Mouse (Mus musculus) subcutaneous adipose tissue, adult 2 months (tissue): Measurements from ENCODE around the gene Igflr1. TPM values are rescaled to one million over a fixed set of nuclear protein-coding genes. Genes with fewer than 3 reads are reported as not detected.

ENCODE experiments used
- polyA plus RNA-seq: library from polyadenylated mRNA; depleted of rRNA; stranded (reverse); fragments of >200 nt; gene quantifications from 2 replicates; pipeline ENCODE4 v1.2.3, GENCODE M21; 2012; ENCODE audit warnings: low replicate concordance; rRNA removed

The Igflr1 gene
- polyA plus RNA-seq: 3.8 and 6.8 TPM in 2 replicates

DNA sequence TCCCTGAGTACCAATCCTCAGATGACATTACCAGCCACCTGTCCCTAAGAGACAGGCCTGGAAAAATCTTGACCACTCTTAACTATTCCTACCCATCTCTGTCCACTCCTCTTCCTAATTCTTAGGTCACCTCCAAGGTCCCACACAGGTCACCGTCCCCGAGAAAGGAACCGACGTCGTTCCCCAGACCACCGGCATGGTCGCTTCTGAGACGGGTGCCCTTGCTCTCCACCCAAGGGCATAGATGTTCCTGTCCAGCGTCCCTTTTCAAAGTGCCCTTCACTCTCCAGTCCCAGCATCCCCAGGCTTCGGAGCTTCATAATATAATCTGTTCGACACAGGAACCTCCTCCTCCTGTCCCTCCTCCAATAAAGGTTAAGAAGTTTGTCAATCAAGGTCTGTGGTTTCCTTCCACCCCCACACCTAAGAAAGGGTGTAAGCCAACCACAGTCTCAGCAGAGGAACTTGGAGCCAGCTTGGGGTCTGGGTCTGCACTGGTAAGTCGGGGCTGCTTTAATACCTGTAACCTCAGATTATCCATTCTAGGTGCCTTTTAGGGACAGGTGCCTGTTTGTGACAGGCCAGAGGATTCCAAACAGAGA is at the start of gene Igflr1:
Gene Igflr1, plus strand, starts transcription at position 458 of the 602 bp plus-strand sequence.

DNA sequence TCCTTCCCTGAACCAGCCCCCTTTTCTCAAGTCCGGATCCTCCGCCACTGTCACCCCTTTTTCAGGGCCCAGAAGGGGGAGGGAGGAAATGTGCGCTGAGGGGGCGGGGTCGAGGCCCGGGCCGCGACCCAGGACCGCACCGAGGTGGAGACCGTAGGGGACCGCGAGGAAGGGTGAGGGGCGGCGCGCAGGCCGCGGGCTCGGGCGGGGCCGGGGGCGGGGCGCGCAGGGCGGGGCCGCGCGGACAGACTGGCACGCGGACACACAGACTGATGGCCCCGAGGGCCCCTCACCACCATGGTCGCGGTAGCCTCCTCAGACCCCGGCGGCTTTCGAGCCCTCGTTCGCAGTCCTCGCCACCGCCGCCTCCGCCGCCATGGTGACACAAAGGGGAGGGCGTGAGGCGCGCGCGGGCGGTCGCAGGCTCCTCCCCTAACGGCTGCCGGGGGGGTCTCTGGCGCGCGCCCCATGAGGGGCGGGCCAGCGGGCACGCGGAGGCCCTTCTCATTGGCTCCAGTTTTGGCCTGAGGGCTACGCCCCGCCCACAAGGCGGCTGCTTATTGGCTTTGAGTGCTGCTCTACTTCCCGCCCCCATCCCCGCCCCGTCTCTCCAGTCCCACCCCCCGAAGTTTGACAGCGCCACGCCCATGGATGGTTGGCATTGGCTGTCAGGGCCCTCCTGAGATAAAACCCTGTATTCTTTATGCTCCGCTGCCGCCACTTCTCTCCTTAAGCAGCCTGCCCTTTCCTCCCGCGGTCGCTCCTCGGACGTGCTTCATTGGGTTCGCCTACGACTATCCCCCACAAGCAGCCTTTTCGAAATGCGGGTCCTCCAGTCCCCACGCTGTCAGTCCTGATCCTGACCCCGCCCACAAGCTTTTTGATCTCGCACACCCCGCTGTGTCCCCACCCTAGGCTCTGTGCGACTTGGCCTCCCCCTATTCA is 30.3 kb upstream of the Igflr1 start, which contains the start of gene Arhgap33:
Gene Arhgap33, minus strand, starts transcription at position 428 of the 945 bp plus-strand sequence.

DNA sequence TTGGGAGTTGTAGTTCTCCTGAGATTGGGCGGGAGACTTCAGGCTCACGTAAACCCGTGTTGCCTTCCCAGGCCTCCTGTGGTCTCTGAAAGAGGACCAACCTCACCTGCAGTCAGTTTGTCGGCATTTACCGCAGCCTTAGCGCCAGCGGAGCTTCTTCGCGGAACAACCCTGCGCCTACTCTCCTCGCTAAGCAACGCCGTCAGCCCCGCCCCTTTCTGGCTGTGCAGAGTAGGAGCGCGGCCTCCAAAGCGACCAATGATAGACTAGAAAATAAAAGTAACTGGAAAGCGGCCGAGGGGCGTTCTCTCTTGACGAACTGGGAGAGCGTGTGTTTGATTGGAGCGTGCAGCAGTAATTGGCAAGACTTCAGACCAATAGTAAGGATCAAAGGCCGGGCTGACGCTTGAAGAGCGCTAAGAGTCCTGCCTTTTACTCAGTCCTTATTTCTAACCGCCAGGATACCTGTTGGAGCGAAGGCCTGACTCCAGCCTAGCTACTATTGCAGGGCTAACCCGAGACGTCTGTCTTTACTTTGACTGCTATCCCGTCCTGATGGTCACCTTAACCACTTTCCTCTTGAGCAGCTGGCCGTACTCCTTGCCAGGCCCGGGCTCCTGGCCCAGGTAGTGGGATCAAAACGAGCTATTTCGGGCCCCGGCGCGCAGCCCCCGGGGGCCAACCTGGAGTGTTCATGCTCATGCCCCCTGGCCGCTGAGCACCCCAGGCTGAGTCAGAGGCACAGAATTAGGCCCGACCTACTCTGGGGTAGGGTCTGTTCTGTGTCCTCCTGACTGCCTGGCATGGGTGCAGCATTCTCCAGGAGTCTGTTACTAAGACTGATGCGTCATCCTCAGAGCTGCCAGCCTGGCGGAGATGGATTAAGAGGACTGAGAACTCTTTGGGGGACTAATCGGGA is 12.9 kb upstream of the Igflr1 start, which contains the start of the genes Hspb6 and Proser3:
Gene Hspb6, plus strand, starts transcription at position 77 of the 919 bp plus-strand sequence.
Gene Proser3, minus strand, starts transcription at position 198 of the 919 bp plus-strand sequence.

DNA sequence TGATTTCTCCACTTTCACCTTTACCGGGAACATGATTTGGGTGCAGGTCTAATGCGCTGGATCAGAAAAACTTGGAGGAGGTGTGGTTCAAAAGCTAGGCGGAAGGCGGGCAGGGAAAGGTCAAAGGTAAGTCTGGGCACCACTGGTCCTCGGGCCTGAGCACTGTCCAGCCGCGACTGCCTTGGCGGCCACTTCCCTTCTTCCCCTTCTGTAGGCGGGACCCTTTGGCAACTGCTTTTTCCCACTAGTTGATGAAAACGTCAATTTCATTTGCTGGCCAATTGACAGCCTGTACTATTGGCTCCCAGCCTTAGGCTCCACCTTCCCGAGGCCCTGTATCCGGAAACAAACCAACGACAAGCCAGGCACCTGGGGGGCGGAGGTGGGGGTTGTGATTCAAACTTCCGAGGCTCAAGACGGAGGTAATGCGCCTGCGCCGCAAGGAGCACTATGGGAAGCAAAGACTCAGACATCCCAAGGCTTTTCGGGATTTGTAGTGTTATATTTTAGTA is 5.7 kb upstream of the Igflr1 start, which contains the start of gene Lin37:
Gene Lin37, minus strand, starts transcription at position 396 of the 512 bp plus-strand sequence.

DNA sequence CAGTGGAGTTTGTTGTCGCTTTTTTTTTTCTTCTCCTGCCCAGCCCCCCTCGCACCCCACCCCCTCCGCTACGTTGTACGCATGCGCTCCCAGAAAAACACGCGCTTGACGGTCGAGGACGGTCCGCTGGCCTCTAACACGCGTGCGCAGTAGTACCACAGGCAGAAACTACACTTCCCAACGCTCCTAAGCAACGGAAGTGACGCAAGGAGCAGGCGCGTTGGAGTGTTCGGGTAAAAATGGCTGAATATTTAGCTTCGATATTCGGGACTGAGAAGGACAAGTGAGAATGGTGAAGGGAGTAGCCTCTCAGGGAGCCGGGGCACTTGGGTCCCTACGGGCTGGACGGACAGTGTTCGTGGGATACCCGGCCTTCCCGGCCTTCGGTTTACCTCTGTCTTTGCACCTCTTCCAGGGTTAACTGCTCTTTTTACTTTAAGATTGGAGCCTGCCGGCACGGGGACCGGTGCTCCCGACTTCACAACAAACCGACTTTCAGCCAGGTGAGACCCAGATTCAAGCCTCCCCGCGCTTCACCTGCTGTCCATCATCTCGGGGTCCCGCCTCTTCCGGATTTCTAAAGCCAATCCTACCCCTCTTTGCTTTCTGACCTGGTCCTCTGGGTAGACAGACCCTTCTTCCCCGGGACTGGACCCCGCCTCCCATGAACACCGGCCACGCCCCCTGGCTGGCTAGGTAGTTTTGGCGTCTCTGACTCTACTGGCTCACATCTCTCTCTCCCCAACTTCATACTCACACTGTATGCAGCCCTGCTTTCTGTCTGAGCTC is 1.9 kb upstream of the Igflr1 start, which contains the start of the genes U2af1l4, Gm49396 and Psenen:
Gene U2af1l4, plus strand, starts transcription at position 185 of the 789 bp plus-strand sequence.
Gene Gm49396, plus strand, starts transcription at position 228 of the 789 bp plus-strand sequence.
Gene Psenen, minus strand, starts transcription at position 511 of the 789 bp plus-strand sequence.

DNA sequence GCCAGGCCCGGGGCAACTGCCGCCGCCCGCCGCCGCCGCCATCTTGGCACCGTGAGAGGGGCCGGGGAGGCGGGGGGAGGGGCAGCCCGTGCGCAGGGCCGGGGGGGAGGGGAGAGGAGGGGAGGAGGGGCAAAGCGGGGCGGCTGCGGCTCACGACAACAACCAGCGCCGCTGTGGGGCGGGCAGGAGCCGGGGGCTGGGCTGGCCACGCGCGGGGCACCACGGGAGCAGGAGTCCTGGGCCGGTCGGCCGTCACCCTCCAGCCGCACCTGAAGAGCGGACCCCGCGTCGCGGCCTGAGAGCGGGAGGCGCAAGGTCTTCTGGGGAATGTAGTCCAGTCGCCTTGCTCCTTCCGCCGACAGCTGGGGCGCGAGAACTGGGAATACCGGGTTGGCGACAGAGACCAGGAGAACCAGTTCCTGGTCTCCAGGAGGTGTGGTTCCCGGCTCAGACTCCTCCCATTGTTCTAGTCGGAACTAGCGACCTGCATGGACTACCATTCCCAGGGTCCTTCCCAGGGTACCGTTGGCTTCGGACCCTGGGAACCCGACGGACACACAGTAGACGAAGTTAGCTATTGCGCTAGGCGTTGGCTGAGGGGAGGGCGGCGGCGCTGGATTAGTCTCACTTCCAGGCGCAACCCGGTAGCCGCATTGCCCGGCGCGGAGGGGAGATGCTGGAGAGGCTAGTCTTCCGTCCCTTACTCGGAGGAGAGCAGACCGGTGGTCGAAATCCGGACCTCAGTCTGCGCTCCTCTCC is 23.6 kb downstream of the Igflr1 start, which contains the start of gene Kmt2b:
Gene Kmt2b, minus strand, starts transcription at position 51 of the 759 bp plus-strand sequence.

DNA sequence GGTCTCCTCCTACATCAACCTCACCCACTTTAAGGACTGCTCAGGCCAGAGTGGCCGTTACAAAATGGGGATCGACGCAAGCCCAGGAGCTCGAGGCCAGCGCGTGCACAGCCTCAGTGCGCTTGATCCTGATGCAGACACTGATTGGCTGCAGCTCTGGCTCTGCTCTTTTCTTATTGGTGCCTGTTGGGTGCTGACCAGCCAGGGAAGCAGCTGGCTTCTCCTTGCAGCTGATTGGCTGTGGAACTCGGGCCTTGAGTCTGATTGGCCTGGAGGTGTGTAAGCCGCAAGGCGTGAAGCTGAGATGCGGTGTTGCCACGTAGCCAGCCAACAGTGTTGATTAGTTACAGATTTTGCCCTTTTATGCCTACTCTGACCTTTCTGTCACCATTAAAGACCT is 33.6 kb downstream of the Igflr1 start, which contains the start of gene Zbtb32:
Gene Zbtb32, minus strand, starts transcription at position 124 of the 400 bp plus-strand sequence.

DNA sequence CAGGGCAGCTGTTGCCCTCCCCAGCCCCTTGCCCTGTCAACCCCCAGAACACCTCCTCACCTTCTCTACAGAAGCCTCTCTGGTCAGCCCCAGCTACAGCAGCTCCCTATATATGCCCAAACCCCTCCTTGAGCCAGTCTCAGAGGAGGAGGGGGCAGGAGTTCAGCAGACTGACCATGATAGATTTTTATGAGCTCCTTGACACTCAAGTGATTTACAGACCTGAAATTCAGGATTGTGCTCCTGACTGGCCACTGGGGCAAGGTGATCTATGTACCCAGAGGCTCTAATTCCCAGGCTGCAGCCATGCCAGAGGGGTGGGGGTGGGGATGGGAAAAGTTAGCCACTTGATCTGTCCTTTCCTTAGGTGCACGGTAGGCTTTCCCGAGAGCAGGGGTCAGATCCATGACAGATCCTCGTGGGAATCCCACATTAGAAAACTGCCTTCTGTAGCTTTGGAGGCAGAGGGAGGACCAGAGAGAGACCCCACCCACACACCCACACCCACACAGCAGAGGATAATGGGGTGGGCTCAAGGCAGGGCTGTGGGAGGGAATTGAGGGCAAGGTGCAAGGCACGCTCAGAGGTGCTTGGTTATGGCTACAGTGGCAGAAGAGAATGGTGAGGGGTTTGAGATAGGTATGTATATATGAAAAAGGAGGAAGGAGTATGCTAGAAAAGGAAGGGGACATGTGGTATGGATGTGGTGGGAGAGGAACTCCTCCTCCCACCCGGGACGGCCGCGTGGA is 47.6 kb downstream of the Igflr1 start, which contains the start of gene Upk1a:
Gene Upk1a, minus strand, starts transcription at position 194 of the 749 bp plus-strand sequence.

Other genes starting within 250 kb of the Igflr1 start
- 0.53 and 0.66 TPM in 2 replicates for gene E130208F15Rik, start 243.7 kb upstream of the Igflr1 start, polyA plus RNA-seq
- gene Sdhaf1, start 241.5 kb upstream of the Igflr1 start, polyA plus RNA-seq: 14.7 and 20.6 TPM in 2 replicates
- 3.1 and 19.7 TPM in 2 replicates for gene Lrfn3, start 202.7 kb upstream of the Igflr1 start, polyA plus RNA-seq
- gene Tyrobp, start 151.7 kb upstream of the Igflr1 start, polyA plus RNA-seq: 182 and 372 TPM in 2 replicates
- gene Hcst, start 145.6 kb upstream of the Igflr1 start, polyA plus RNA-seq: 11.1 and 15.3 TPM in 2 replicates
- gene Nfkbid, start 143.7 kb upstream of the Igflr1 start, polyA plus RNA-seq: 3.1 and 5.5 TPM in 2 replicates
- gene Aplp1, start 119.9 kb upstream of the Igflr1 start, polyA plus RNA-seq: 2.5 and 7.0 TPM in 2 replicates
- gene Kirrel2, start 107.7 kb upstream of the Igflr1 start, polyA plus RNA-seq: not detected in 2 replicates
- gene Nphs1, start 107.1 kb upstream of the Igflr1 start, polyA plus RNA-seq: not detected in 2 replicates
- not detected in 2 replicates for gene Prodh2, start 71.8 kb upstream of the Igflr1 start, polyA plus RNA-seq
- 7.3 and 17.1 TPM in 2 replicates for gene Arhgap33, start 30.4 kb upstream of the Igflr1 start, polyA plus RNA-seq
- 65.4 and 90.8 TPM in 2 replicates for gene Hspb6, start 13.2 kb upstream of the Igflr1 start, polyA plus RNA-seq
- 4.1 and 17.2 TPM in 2 replicates for gene Proser3, start 13.1 kb upstream of the Igflr1 start, polyA plus RNA-seq
- 32.9 and 36.6 TPM in 2 replicates for gene Lin37, start 5.6 kb upstream of the Igflr1 start, polyA plus RNA-seq
- gene U2af1l4, start 2.1 kb upstream of the Igflr1 start, polyA plus RNA-seq: 56.7 and 69.3 TPM in 2 replicates
- 1.4 and 3.1 TPM in 2 replicates for gene Gm49396, start 2.1 kb upstream of the Igflr1 start, polyA plus RNA-seq
- gene Psenen, start 1.8 kb upstream of the Igflr1 start, polyA plus RNA-seq: 135 and 167 TPM in 2 replicates
- 35.0 and 59.6 TPM in 2 replicates for gene Kmt2b, start 23.3 kb downstream of the Igflr1 start, polyA plus RNA-seq
- gene Zbtb32, start 33.5 kb downstream of the Igflr1 start, polyA plus RNA-seq: 0.92 and 1.1 TPM in 2 replicates
- gene Upk1a, start 47.4 kb downstream of the Igflr1 start, polyA plus RNA-seq: 2.8 and 21.0 TPM in 2 replicates
- gene Cox6b1, start 60.7 kb downstream of the Igflr1 start, polyA plus RNA-seq: 647 and 1,156 TPM in 2 replicates
- gene Etv2, start 70.4 kb downstream of the Igflr1 start, polyA plus RNA-seq: not detected in 2 replicates
- gene Rbm42, start 84.9 kb downstream of the Igflr1 start, polyA plus RNA-seq: 47.6 and 62.6 TPM in 2 replicates
- 11.8 and 17.8 TPM in 2 replicates for gene Haus5, start 99.6 kb downstream of the Igflr1 start, polyA plus RNA-seq
- not detected in 2 replicates for gene Pmis2, start 106.2 kb downstream of the Igflr1 start, polyA plus RNA-seq
- not detected in 2 replicates for gene 2200002J24Rik, start 133.5 kb downstream of the Igflr1 start, polyA plus RNA-seq
- 0.39 TPM in 1 of 2 replicates, not detected in the other for gene Atp4a, start 146.8 kb downstream of the Igflr1 start, polyA plus RNA-seq
- gene Tmem147, start 164.1 kb downstream of the Igflr1 start, polyA plus RNA-seq: 254 and 273 TPM in 2 replicates
- not detected in 2 replicates for gene Gapdhs, start 178.3 kb downstream of the Igflr1 start, polyA plus RNA-seq
- 10.8 and 36.4 TPM in 2 replicates for gene Sbsn, start 186.0 kb downstream of the Igflr1 start, polyA plus RNA-seq
- 8.6 and 10.7 TPM in 2 replicates for gene Dmkn, start 198.3 kb downstream of the Igflr1 start, polyA plus RNA-seq
- 0.51 and 2.0 TPM in 2 replicates for gene Krtdap, start 222.5 kb downstream of the Igflr1 start, polyA plus RNA-seq